Mouse (Mus musculus) cerebellum, postnatal 25 days (tissue): ENCODE measurements around the gene Prelp.

Source experiments
- DNase-seq, 2 experiments: peaks; one replicate each; pipeline ENCODE4 v3.0.0; 2021; ENCODE audit warnings: mixed read lengths in 2 of 2

The Prelp gene

GRCm38 (mm10) chr1:133899043-133899542 is 22.1 kb downstream of the Prelp start:
- DNase-seq, result no peak

DNA sequence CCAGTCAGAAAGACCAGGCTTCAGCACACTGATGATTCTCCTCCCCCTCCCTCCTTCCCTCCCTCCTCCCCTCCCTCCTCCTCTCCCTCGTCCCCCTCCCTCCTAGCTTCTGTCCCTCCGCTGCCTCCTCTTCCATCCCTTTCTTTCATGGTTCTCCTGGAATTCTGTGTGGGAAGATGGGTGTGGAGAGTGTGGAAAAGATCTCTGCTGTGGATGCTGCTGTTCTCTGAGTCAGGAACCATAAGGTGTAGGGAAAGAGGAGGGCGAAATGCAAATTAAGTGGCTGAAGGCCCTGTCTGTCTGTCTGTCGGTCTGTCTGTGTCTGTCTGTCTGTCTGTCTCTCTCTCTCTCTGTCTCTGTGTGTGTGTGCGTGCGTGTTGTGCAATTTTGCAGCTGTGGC is 23.9 kb downstream of the Prelp start:
- no peak for DNase-seq

DNA sequence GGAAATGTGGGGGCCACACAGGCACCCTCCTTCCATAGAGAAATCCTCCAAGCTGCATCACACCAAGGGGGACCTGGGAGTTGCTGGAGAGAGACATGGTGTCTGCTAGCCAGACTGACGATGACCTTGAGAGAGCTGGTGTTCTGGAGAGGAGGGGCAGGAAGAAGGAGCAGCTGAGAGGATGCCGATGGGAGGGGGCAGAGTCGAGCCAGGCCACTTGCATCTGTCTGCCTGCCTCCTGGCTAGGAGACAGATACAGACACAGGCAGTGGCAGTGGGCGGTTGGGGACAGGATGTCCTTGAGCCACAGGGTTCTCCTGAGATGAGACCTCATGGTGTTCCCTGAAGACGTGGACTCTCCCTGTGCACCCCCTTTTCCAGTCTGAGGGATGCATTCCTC is 29.7 kb downstream of the Prelp start:
- no peak for DNase-seq

GRCm38 (mm10) chr1:133889949-133890598 is 31.1 kb downstream of the Prelp start:
- no peak for DNase-seq

DNA sequence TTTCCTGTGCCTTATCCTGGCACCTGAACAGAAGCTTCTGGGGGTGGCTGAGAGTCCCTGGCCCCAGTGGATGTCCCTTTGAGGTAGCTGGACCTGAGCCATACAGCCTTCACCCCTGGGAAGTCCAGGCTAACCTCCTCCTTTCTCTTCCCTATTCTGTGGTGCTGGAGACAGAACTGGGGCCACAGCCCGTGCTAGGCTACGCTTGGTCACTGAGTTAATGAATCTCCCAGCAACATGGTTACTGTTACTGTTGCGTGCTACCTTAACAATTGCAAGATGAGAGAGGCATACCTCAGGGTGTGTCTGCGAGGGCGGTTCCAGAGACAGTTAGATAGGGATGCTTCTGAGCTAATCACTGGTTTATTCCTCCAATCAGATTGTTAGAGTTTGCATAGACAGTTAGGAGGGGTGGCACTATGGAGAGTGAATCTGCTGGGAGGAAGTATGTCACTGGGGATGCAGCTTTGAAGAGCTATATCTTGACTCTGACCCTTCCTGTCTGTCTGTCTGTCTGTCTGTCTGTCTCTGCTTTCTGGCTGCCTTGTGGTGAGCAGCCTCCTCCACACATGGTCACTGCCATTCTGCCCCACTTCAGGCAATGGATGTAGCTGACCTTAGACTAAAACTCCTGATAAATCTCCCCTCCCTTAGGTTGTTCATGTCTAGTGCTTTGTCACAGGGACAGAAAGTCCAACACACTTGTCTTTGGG is 33.5 kb downstream of the Prelp start:
- DNase-seq, result no peak

DNA sequence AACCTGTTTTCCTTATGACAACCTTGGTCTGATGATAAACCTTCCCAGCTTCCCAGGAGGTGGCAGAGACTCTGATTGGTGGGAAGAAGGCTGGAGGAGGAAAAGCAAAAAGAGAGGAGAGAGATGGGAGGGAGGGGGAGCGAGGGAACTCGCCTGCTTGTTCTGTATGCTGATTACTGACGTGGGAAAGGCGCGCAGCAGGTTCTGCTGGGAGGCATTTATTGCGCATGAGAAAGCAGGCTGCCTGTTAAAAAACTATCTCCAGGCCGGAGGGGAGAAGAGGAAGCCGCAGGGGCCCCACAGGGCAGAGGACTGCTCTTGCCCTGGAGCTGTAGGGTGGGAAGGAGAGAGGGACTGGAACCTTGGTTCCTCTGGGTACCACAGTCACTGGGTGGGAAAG is 34.2 kb downstream of the Prelp start:
- peak; percentile 73 to 75 for DNase-seq

GRCm38 (mm10) chr1:133886431-133886830 is 34.8 kb downstream of the Prelp start:
- peak in 1 of 2 experiments; percentile 39 for DNase-seq

GRCm38 (mm10) chr1:133885811-133886210 is 35.4 kb downstream of the Prelp start:
- no peak for DNase-seq

- no peak for DNase-seq
Measured at GRCm38 (mm10) chr1:133884746-133885145, 36.5 kb downstream of the Prelp start.

DNA sequence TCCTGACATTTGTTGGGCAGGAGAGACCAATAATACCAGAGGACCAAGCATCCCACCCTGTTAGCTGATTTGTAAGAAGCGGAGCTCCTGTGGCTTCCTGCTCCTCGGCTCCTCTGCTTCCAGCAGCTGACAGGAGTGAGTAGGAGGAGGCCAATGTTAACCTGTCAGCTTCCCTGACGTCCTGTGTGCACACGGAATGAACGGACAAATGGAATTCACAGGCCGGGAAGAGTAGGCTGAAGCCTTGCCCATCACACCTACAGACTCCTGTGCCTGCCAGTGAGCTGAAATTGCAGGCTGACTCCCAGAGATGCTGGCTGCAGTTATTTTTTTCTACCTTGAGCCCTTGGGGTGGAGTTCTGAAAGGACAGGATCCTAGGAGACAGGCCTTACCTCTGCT is 37.1 kb downstream of the Prelp start:
- no peak for DNase-seq

DNA sequence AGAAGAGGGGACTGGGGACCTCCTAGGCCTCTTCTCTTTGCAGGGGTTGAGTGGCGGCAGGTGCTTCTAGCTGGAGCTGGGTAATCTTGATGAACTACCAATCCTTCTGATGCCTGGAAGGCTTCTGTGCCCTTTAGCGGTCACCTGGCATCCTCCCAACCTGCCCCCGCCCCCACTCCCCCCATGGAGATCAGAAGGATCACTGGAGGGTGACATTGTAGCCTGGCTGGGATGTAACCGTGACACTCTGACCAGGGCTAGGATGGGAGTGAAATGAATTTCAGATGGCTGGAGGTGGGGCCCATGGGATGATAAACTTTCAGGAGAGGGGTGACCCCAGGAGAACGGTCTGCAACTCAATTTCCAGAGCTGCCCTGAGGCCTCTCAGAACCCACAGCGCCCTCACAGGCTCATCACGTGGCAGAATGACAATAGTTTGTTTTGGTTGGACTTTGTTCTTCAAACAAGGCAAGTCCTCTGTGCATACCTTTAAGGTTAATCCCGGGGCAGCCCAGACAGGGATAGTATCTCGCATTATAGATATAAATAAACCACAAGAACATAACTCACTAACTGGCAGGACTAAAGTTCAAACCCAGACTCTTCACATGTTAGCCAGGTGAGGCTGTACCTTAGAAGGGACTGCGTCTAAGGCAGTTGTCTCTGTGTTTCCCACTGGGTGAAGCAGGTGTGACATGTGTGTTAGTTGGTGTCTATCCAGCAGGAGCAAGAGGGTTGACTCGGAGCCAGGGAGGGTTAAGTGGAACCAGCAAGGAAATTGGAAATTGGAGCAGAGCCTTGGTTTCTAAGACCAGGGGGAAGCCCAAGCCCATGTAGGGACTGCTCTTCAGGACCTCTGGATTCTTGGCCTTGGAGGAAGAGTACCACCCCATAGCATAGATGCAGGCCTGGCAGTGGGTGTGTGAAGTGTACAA is 38.7 kb downstream of the Prelp start:
- DNase-seq, result no peak

GRCm38 (mm10) chr1:133881813-133882212 is 39.4 kb downstream of the Prelp start:
- no peak for DNase-seq

GRCm38 (mm10) chr1:133878825-133879423 is 42.3 kb downstream of the Prelp start:
- no peak for DNase-seq

GRCm38 (mm10) chr1:133876936-133877335 is 44.3 kb downstream of the Prelp start:
- DNase-seq, result no peak

DNA sequence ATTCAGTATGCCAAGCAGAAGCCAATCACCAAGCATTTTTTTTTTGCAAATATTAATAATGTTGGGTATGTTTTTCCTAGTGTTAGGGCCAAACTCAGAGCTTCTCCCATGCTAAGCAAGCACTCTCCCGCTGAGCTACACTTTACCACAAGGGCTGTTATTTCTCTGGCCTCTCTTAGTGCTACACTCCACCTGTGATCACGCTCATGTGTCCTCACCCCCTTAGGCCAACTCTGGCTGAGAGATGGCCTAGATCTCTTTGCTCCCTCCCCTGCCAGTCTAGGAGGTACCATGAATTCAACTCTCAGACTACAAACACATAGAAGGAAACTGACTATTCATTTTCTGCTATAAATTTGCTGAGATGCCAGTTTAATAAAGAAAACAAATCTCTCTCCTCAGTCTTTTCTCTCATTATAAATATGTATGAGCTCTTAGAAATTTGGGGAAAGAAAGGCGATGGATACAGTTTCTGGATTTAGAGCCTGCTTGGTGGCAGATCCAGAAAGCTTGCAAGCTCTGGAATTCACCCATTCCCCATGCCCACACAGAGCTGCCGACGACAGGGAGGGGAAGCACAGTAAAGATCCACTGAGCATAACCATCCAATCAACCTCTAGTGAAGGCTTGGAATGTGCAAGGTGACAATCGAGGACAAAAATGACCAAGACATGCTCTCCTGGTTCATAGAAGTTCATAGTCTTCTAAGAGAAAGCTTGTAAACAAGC is 48.0 kb downstream of the Prelp start:
- DNase-seq, result peak; percentile 63 to 72

DNA sequence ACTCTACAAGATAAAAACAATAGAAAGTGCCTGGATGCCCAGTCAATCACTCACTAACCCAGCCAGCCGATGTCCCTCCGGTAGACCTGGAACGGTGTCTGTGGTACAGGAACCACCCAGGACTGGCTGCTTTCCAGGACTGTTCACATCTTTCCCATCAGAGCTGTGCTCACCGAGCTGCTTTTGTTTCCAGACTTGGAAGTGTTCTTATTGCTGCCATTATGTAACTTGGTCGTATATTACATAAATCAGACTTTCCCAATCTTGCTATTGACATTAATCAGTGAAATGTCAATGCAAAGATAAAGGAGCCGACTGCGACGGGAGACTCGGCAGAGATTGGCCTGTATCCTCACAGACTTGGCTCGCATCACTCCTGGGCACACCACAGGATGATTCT is 50.0 kb downstream of the Prelp start:
- DNase-seq, result peak; percentile 72 to 81

GRCm38 (mm10) chr1:133869221-133869620 is 52.0 kb downstream of the Prelp start:
- DNase-seq, result peak; percentile 81

DNA sequence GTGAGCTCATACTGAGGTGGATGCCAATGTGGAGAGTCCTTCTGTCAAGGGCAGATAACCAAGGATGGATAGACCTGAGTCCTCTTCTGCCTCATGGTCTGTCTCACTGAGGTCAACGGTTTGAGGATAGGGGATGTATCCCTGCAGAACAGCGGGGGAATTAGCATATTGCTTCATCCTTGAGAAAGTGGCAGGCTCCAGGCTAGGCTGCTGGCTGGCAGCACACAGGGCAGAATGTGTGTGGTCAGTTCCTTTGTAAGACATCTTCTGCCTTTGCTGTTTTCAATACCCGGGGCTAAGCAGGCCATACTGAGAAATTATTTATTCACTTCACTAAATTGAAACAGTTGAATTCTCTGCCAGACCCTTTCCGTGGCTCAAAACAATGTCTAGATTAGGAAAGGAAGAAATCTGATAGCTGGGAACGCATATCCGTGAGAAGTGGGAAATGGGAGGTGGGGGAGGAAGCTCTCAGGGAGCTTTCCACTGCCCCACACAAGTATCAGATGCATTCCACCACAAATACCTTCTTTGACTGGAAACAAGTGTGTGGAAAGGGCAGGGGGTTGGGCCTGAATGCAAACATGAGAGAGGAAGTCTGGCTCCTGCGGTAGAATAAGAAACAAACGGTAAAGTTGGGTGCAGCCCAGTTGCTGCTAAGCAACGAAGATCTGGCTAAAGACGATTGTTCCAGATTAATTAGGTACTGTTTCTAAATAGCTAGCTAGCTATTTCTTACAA is 57.8 kb downstream of the Prelp start:
- no peak for DNase-seq

- DNase-seq, result no peak
Measured at GRCm38 (mm10) chr1:133861028-133861427, 60.2 kb downstream of the Prelp start.
